Mouse (Mus musculus): Measurements from ENCODE around the gene Ttc21b. TPM values are rescaled to one million over a fixed set of nuclear protein-coding genes. Genes with fewer than 3 reads are reported as not detected.
"Not testable (repeated sequence)": the region's sequence is repeated elsewhere in the genome, so short reads cannot be mapped to it uniquely, and the experiment has no call there.

Gene Ttc21b
- total RNA-seq (2021), result 1 to 10 TPM; 1.3 to 1.4 TPM
- long read RNA-seq, experiment 1, full-length matches to known transcripts, result 1 of 1 reads
- long read RNA-seq, experiment 1, partial matches to known transcripts, result 0 of 1 reads
- long read RNA-seq, experiment 1, other reads (novel, unspliced or antisense), result 0 of 1 reads
- long read RNA-seq, experiment 2, full-length matches to known transcripts, result 1 of 1 reads
- long read RNA-seq, experiment 2, partial matches to known transcripts, result 0 of 1 reads
- long read RNA-seq, experiment 2, other reads (novel, unspliced or antisense), result 0 of 1 reads

DNA sequence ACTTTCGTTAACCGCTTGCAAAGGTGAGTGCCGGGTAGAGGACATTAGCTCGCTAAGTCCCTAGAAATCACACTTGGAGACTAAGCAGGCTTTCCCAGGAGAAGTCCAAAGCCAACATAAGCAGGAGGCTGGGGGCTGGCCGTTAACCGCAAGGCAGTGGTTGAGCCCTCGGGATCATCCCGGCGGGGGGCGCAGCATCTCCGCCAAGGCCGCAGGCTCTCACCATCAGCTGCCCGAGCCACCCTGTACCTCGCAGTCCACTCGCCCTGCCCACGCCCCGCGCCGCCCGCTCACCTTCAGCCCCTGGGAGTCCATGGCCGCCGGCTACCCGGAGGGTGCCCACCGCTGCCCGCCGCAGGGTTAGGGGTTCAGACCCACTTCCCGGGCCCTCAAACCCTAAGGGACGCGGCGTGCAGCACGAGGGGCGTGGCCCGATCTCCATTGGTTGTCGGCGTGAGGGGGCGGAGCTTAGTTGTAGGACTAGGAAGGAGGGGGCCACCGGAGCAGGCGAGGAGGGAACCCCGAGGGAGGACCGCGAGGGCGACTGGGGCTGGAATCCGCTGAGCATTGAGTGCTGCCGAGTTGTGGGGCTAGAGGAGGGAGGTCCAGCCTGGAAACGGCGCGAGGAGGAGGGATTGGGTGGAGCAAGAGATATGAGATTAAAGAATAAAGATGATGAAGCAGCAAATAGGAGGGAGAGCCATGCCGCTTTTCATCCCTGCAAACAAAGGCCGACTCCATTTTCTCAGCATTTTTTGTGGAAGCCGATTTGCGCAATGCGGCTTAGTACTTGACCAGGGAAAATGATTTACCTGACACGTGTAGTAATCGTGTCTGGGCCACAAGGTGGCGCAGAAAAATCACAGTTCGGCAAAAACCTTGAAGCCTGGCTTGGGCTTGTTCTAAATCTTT, at the start of gene Ttc21b:
TSS of gene Ttc21b (minus strand) at position 398 of the 912 bp plus-strand sequence.
- intact Hi-C loops (cut with DNase I), result loop anchor here (1.0 kb wide), 1 partner anchor 154 kb away; no protein-coding TSS in a partner anchor

DNA sequence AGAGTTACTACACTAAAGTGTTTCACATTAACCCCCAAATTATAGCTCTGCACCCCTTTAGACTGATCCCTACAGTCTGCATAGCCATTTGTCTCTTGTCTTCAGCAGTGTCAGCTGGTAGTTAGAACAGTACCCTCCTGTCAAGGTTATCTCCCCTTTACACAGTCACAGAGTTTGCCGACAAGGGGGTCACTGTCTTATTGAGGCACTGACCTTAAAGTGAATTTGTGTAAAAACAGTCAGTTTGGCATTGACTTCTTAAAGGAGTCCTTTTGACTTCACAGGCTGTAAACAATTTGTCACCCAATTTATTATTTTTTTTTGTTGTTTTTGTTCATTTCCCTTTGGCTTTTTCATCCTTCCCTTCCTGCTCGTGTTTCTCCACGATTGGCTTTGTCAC, 16.1 kb upstream of the Ttc21b start:
- no peak overlapping the region for H3K4me3 ChIP-seq
- TF ChIP-seq CTCF (IDR thresholded peaks at IDR 0.05), result no peak
- no peak for DNase-seq
- no peak overlapping the region for H3K27ac ChIP-seq
- intact Hi-C loops (cut with DNase I), result no loop called here

More for the DNA sequence above, at the start of gene Ttc21b:
- peak; percentile 95 for DNase-seq
- peak within 1 kb of the TSS; percentile 67 for H3K27ac ChIP-seq
- H3K4me3 ChIP-seq, result peak within 1 kb of the TSS; percentile 81
- peak; percentile 76 for TF ChIP-seq CTCF (IDR thresholded peaks at IDR 0.05)

DNA sequence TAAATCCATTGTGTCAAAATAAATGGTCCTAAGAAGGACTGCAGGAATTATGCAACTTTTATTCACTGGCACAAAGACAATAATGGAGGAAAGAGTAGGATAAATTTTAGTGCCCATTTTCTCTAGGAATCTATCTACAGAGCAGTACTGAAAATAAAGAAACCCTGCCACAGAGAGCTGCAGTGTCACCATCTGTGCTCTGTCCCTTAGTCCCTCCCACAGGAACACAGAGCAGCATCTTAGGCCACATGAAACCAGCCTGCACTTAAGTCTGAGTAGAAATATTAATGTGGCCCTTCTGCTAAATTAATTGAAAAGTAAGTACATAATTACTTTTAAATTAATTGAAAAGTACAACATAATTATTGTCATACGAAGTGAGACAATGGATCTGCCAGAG, 12.4 kb downstream of the Ttc21b start:
- no peak for DNase-seq
- intact Hi-C loops (cut with DNase I), result no loop called here
- Histone ChIP-seq H3K27ac (no peak overlapping the region), H3K4me3 (no peak overlapping the region)
- no peak for TF ChIP-seq CTCF (IDR thresholded peaks at IDR 0.05)

DNA sequence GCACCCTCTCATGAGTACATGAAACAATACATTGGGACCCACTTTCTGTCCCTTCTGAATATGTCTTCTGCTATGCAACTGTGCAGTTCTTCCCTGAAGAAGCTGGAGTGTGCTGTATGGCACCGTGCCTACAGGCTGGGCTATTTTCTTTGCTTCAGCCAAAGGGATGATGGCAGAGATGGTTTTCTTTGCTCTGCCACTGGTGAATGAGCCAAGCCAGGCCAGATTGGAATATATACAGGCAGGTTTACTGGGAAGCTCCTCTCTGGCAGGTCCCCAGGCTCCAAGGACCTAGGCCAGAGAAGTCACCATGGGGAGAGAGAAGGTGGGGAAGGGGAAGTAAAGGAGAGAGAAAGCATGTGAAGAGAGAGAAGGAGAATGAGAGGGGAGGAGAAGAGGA, 16.1 kb downstream of the Ttc21b start:
- Histone ChIP-seq H3K27ac (no peak overlapping the region), H3K4me3 (no peak overlapping the region)
- intact Hi-C loops (cut with DNase I), result no loop called here
- no peak for TF ChIP-seq CTCF (IDR thresholded peaks at IDR 0.05)
- no peak for DNase-seq

DNA sequence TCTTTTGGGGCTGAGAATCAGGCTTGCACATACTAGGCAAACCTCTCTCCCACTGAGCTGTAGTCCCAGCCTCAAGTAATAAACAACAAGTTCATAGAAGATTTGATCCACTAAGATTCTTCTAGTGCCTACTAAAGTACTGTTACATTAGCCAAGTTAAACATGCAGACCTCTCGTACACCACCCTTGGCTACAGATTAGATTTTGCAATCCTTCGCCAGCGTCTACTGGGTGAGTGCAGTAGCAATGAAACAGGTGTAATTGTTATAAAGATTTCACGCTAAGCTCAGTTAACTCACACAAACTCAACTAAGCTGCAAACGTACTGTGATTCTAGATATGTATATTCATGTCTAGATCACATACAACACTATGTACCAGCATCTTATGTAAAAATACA, 17.5 kb downstream of the Ttc21b start:
- DNase-seq, result no peak
- TF ChIP-seq CTCF (IDR thresholded peaks at IDR 0.05), result no peak
- Histone ChIP-seq H3K4me3 (no peak overlapping the region), H3K27ac (no peak overlapping the region)
- intact Hi-C loops (cut with DNase I), result no loop called here

DNA sequence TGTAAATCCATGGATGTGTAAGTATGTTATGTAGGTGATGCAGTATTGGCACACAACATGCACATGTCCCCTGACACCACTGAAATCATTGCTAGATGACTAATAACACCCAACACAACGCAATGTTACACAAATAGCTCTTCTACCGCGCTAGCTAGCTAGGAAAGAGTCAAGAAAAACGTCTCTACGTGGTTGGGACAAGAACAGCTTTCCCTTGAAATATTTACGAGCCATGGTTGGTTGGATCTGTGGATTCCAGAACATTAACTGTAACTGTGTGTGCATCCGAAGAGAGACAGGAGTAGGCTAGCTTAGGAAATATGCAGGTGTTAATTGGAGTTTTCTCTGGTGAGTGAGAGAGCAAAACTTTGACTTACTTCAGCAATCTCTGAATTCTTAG, 35.5 kb downstream of the Ttc21b start:
- no peak for DNase-seq
- intact Hi-C loops (cut with DNase I), result no loop called here
- H3K27ac ChIP-seq, result no peak overlapping the region
- no peak overlapping the region for H3K4me3 ChIP-seq
- no peak for TF ChIP-seq CTCF (IDR thresholded peaks at IDR 0.05)

DNA sequence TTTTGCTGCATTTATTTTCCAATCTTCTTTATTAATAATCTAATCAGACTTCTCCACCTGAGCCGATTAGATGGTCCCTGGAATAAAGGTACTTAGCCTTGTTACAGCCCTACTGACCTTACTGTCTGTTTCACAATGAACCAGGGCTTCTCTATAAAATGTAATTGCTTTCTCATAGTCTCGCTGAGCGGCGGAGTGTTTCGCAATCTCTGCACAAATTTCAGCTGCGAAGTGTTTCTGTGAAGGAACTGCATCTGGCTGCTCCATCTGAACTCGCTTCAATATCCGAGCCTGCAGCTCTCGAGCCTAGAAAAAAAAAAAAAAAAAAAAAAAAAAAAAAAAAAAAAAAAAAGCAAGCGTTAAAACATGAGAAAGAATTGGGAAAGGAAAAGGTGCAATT, 46.5 kb downstream of the Ttc21b start:
- no peak for TF ChIP-seq CTCF (IDR thresholded peaks at IDR 0.05)
- no peak overlapping the region for H3K27ac ChIP-seq
- no peak overlapping the region for H3K4me3 ChIP-seq
- no peak for DNase-seq
- intact Hi-C loops (cut with DNase I), result no loop called here

DNA sequence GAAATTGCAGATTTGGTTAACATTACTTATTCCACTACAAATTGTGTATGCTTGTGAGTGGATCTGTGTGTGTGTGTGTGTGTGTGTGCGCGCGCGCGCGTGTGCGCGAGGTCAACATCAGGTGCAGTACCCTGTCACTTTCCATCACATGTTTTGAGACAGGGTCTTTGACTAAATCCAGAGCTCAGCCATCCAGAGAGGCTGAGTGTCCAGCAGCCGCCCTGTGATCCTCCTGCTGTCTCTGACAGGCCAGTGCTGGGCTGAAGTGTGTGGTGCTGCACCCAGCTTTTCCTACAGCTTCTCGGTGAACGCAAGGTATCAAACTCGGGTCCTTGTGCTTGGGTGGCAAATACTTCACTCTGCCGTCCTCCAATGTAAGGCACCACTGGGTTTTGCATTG, 47.1 kb downstream of the Ttc21b start:
- intact Hi-C loops (cut with DNase I), result no loop called here
- no peak for DNase-seq

DNA sequence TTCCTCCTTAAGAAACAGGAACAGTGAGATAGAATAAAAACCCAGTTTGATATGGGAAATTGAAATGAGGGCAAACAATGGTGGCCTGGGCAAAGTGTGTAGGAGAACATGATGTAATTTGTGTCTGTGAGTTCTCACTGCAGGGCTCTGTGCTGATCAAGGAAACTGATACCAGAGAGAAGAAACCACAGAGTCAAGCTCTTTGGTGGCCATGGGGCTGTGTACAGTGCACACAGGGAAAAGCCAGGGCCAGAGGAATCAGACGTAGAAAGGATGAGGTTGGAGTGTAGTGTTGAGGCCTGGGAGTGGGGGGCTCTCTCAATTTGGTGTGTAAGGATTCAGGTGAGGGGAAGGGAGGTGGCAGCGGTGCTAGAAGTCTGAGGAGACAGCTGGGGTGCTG, 49.6 kb downstream of the Ttc21b start:
- no peak for DNase-seq
- intact Hi-C loops (cut with DNase I), result no loop called here
- no peak overlapping the region for H3K4me3 ChIP-seq
- no peak for TF ChIP-seq CTCF (IDR thresholded peaks at IDR 0.05)
- no peak overlapping the region for H3K27ac ChIP-seq

More for the DNA sequence above, 47.1 kb downstream of the Ttc21b start:
- no peak overlapping the region for H3K4me3 ChIP-seq
- no peak overlapping the region for H3K27ac ChIP-seq
- TF ChIP-seq CTCF (IDR thresholded peaks at IDR 0.05), result no peak

DNA sequence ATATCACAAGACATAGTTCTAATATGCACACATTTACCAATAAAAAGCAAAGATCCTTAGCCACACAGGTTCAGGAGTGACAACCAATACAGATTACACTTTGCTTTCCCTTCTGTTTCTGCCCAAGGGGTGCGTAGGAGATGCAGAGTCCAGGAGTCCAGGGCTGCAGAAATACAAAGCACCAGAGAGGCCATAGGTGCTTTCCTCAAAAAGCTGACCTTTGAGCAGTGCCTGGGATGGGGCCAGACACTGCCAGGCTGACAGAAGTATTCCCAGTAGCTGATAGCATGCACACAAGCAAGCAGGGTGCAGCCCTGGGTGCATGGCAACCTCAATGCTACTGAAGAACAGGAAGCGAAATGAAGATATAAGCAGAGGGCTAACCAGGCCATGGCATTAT, 52.2 kb downstream of the Ttc21b start:
- no peak for TF ChIP-seq CTCF (IDR thresholded peaks at IDR 0.05)
- Histone ChIP-seq H3K4me3 (no peak overlapping the region), H3K27ac (no peak overlapping the region)
- DNase-seq, result no peak
- intact Hi-C loops (cut with DNase I), result no loop called here

DNA sequence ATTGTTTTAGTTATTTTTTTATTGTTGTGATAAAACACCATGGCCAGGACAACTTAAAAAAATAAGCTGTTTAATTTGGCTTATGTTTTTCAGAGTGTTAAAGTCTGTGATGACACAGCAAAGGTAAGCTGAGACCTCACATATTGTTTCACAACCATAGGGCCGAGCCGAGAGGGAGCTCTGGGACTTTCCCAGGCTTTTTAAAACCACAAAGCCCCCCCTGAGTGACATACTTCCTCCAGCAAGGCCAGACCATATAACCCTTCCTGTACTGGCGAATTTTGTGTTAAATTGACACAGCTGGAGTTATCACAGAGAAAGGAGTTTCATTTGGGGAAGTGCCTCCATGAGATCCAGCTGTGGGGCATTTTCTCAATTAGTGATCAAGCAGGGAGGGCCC, 56.2 kb downstream of the Ttc21b start:
- DNase-seq, result no peak
- intact Hi-C loops (cut with DNase I), result no loop called here
- no peak for TF ChIP-seq CTCF (IDR thresholded peaks at IDR 0.05)
- Histone ChIP-seq H3K27ac (no peak overlapping the region), H3K4me3 (no peak overlapping the region)

DNA sequence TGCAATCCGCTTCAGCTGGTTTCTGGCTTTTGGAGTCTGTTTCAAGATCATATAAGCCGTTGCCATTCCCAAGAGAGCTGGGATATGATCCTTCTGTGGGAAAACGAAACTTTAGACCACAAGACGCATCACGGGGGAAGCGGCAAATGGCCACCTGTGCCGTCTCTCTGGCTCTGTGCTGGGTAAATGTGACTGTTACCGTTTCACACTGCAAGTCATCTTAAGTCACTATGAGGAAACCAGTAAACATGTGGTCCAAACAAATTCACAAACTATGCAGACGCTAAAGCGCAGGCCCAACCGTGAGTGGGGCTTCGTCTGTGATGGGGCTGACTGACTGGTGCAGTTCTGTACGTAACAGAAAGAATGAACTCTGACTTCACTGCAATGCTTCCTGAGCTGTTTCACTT, 64.7 kb downstream of the Ttc21b start:
- intact Hi-C loops (cut with DNase I), result no loop called here
- DNase-seq, result peak; percentile 53

DNA sequence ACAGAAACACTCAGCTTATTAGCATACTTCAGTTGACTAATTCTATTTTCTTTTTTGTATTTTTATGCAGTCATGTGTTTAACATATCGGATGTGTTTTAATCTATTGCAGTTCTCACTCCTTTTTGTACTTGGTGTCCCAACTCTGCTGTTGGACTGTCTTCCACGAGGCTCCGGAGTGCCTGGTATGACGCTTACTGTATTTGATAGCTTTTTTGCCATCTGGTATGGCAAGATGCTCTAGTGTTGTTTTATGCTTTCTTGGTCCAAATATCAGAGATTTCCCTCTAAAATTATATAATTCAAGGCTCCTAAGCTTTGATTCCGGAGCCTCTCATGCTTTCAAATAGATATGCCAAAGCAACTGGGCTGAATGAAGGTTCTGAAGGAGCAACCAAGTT, 66.3 kb downstream of the Ttc21b start:
- no peak for TF ChIP-seq CTCF (IDR thresholded peaks at IDR 0.05)
- intact Hi-C loops (cut with DNase I), result no loop called here

More for the DNA sequence above, 64.7 kb downstream of the Ttc21b start:
- no peak for TF ChIP-seq CTCF (IDR thresholded peaks at IDR 0.05)
- Histone ChIP-seq H3K4me3 (peak overlapping the region; percentile 73), H3K27ac (peak overlapping the region; percentile 44; the same call in 1 of the 2 replicates)

DNA sequence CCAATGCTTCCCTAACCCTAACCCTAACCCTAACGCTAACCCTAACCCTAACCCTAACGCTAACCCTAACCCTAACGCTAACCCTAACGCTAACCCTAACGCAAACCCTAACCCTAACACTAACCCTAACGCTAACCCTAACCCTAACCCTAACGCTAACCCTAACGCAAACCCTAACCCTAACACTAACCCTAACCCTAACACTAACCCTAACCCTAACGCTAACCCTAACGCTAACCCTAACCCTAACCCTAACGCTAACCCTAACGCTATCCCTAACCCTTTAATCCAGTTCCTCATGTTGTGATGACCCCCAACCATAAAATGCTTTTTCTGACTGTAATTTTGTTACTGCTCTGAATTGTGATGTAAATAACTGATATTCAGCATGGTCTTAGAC, 67.2 kb downstream of the Ttc21b start:
- H3K27ac ChIP-seq; DNase-seq; intact Hi-C loops (cut with DNase I); H3K4me3 ChIP-seq: not testable (repeated sequence)

More for the DNA sequence above, 66.3 kb downstream of the Ttc21b start:
- no peak for DNase-seq
- H3K27ac ChIP-seq, result no peak overlapping the region
- H3K4me3 ChIP-seq, result no peak overlapping the region
